Mouse (Mus musculus) bone marrow, adult 2 months (tissue): ENCODE measurements around the gene Mdfi.

Source experiments
- CTCF ChIP-seq: fragments of 200-500 bp; IDR thresholded peaks from 2 replicates; pipeline ENCODE4 v1.5.1; 2011; ENCODE audit warnings: low read length, control low read depth; ENCODE audit not compliant: control insufficient read depth, insufficient read depth
- POLR2A ChIP-seq: fragments of 200-500 bp; IDR thresholded peaks from 2 replicates; pipeline ENCODE4 v1.6.1; 2011; ENCODE audit warnings: low read depth, mild to moderate bottlenecking, control low read depth, low read length, borderline replicate concordance; ENCODE audit not compliant: control insufficient read depth

- TF ChIP-seq CTCF (no peak), POLR2A (no peak)
These were observed 22.3 kb downstream of the Mdfi start for GRCm38 (mm10) chr17:47812200-47812599.
